Mouse (Mus musculus) CH12.LX (cell line): ENCODE results near the gene Rpl3. TPM values are rescaled to one million over a fixed set of nuclear protein-coding genes. Genes with fewer than 3 reads are reported as not detected.

ENCODE experiments used
- DNase-seq: peaks from one replicate; pipeline ENCODE4 v3.0.0-alpha.2; 2013; ENCODE audit errors: extremely low read depth
- H3K27ac ChIP-seq: 2 replicates; pipeline ENCODE4 v1.5.1; 2012; ENCODE audit warnings: low read depth, mild to moderate bottlenecking, control low read depth, moderate library complexity; ENCODE audit not compliant: insufficient read depth
- H3K27me3 ChIP-seq: replicated peaks from 2 replicates; pipeline ENCODE3; 2012; ENCODE audit warnings: inconsistent platforms
- H3K36me3 ChIP-seq, 2 experiments: replicated peaks in 1 of 2; 2 replicates each; pipeline versions ENCODE3 to v1.6.1; 2012; ENCODE audit warnings: inconsistent platforms in 1 of 2, low read length in 1 of 2, mild to moderate bottlenecking in 1 of 2, mixed read lengths in 1 of 2, moderate library complexity in 1 of 2; ENCODE audit not compliant: control insufficient read depth in 1 of 2, insufficient read depth in 1 of 2
- H3K4me1 ChIP-seq, 2 experiments: 2 replicates each; pipeline ENCODE4 v1.6.1; 2012; ENCODE audit warnings: inconsistent platforms in 1 of 2, moderate library complexity in 1 of 2; ENCODE audit not compliant: insufficient read depth in 2 of 2, control insufficient read depth in 1 of 2
- H3K4me2 ChIP-seq: 2 replicates; pipeline ENCODE4 v1.6.1; 2012; ENCODE audit warnings: low read depth, mild to moderate bottlenecking, control low read depth; ENCODE audit not compliant: poor library complexity, insufficient read depth, severe bottlenecking
- H3K4me3 ChIP-seq, 3 experiments: fragments of 150-350 bp in 1 of 3; sonication (generic) in 1 of 3; replicated peaks in 1 of 3; 2 replicates each; pipeline versions ENCODE3 to v1.5.1; 2011 to 2012; ENCODE audit warnings: low read depth in 2 of 3, low read length in 2 of 3, mild to moderate bottlenecking in 2 of 3, moderate library complexity in 2 of 3, control low read depth in 1 of 3, improper control_type of control experiment in 1 of 3, inconsistent platforms in 1 of 3, mixed read lengths in 1 of 3; ENCODE audit not compliant: poor library complexity in 1 of 3
- H3K79me2 ChIP-seq: replicated peaks from 2 replicates; pipeline ENCODE4 v1.6.1; 2012; ENCODE audit warnings: mild to moderate bottlenecking, moderate library complexity; ENCODE audit not compliant: control insufficient read depth, poor library complexity, insufficient read depth, severe bottlenecking; ENCODE audit errors: extremely low read depth
- H3K9ac ChIP-seq: 2 replicates; pipeline ENCODE4 v1.6.1; 2012; ENCODE audit warnings: low read depth, mild to moderate bottlenecking, control low read depth, moderate library complexity; ENCODE audit not compliant: insufficient read depth
- H3K9me3 ChIP-seq: replicated peaks from 2 replicates; pipeline ENCODE3; 2012; ENCODE audit warnings: low read length, inconsistent platforms, mixed read lengths
- BHLHE40 ChIP-seq: IDR thresholded peaks from 2 replicates; pipeline ENCODE4 v1.6.1; 2011; ENCODE audit warnings: mild to moderate bottlenecking, low read depth, low read length, improper control_type of control experiment
- CHD1 ChIP-seq: IDR thresholded peaks from 2 replicates; pipeline ENCODE4 v1.6.1; 2012; ENCODE audit warnings: low read depth, low read length, improper control_type of control experiment, inconsistent platforms
- CHD2 ChIP-seq: IDR thresholded peaks from 2 replicates; pipeline ENCODE4 v1.6.1; 2011; ENCODE audit warnings: low read length, improper control_type of control experiment
- EP300 ChIP-seq: IDR thresholded peaks from 2 replicates; pipeline ENCODE4 v1.6.1; 2011; ENCODE audit warnings: low read length, improper control_type of control experiment
- ETS1 ChIP-seq: conservative IDR thresholded peaks from 2 replicates; pipeline ENCODE4 v1.6.1; 2012; ENCODE audit warnings: low read depth, mild to moderate bottlenecking, inconsistent platforms, low read length, improper control_type of control experiment, moderate library complexity
- IRF4 ChIP-seq: IDR thresholded peaks from 2 replicates; pipeline ENCODE4 v1.6.1; 2014; ENCODE audit warnings: low read depth, mild to moderate bottlenecking, inconsistent platforms, low read length, improper control_type of control experiment
- JUN ChIP-seq: IDR thresholded peaks from 2 replicates; pipeline ENCODE4 v1.6.1; 2011; ENCODE audit warnings: low read depth, mild to moderate bottlenecking, low read length, improper control_type of control experiment, moderate library complexity; ENCODE audit not compliant: insufficient read depth
- MAX ChIP-seq: IDR thresholded peaks from 2 replicates; pipeline ENCODE4 v1.6.1; 2011; ENCODE audit warnings: low read length, improper control_type of control experiment
- MEF2A ChIP-seq: IDR thresholded peaks from 2 replicates; pipeline ENCODE4 v1.6.1; 2014; ENCODE audit warnings: low read depth, mild to moderate bottlenecking, inconsistent platforms, low read length, improper control_type of control experiment, borderline replicate concordance
- MXI1 ChIP-seq: IDR thresholded peaks from 2 replicates; pipeline ENCODE4 v1.6.1; 2011; ENCODE audit warnings: mild to moderate bottlenecking, low read depth, low read length, improper control_type of control experiment
- POLR2A ChIP-seq: IDR thresholded peaks from 2 replicates; pipeline ENCODE4 v1.6.1; 2011; ENCODE audit warnings: low read depth, mild to moderate bottlenecking, improper control_type of control experiment, low read length
- POLR2AphosphoS2 ChIP-seq: IDR thresholded peaks from 2 replicates; pipeline ENCODE4 v1.6.1; 2011; ENCODE audit warnings: low read depth, low read length, improper control_type of control experiment
- RCOR1 ChIP-seq: conservative IDR thresholded peaks from 2 replicates; pipeline ENCODE4 v1.6.1; 2012; ENCODE audit warnings: low read depth, mild to moderate bottlenecking, inconsistent platforms, low read length, improper control_type of control experiment
- dilution Hi-C: fragments of 300-500 bp; cut with MboI; formaldehyde crosslinking; loops from 2 replicates; pipeline ENCODE4 v1.14.3; 2020; ENCODE audit warnings: low sequenced_read_pairs; ENCODE audit not compliant: extremely low pct_unique_long_range_greater_than_20kb, extremely low pct_ligation_motif_present
- in situ Hi-C: fragments of 300-500 bp; cut with MboI; formaldehyde crosslinking; loops from 3 replicates; pipeline ENCODE4 v1.14.3; 2019; ENCODE audit warnings: low sequenced_read_pairs, low pct_ligation_motif_present, low pct_unique_long_range_greater_than_20kb, mixed read lengths
- polyA plus RNA-seq: library from polyadenylated mRNA; unstranded; fragments of >175 nt; gene quantifications from 2 replicates; pipeline ENCODE4 v1.2.1, GENCODE M21; 2012; ENCODE audit warnings: low read depth; ENCODE audit not compliant: insufficient read length
- total RNA-seq, 2 experiments: library from RNA; depleted of rRNA; stranded (reverse); fragments of 300-350 nt in 1 of 2; fragments of >200 nt in 1 of 2; gene quantifications; 2 replicates each; pipeline ENCODE4 v1.2.3; 2012 to 2014

The Rpl3 gene
- total and polyA plus RNA-seq, 3 experiments, result 2,198 to 3,819 (median 2,592) TPM

DNA sequence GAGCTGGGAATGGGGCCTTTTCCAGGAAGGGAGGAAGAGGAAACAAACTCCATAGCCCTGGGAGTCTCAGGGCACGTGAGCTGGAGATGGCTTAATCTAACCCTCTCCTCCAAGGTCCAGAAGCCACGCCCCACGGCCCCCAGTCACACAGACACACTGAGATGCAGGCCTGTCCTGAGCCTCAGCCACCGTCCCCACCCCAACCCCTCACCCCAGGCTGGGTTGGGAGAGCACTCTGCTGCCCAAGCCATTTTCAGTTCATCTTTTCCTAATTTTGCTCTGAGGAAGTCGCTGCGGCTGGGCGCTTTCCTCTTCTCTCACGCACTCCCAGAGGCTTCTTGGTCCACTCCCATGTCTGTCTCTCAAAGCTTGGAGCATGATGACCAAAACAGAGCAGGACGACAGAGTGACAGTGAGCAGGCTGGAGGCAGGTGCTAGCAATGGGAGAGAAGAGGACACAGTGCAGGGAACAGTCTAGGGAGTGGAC, 19.7 kb downstream of the Rpl3 start:
- no peaks in the 10 kb centered on the region for H3K79me2 ChIP-seq
- DNase-seq, result no peak
- peaks cover 3% of the 10 kb centered on the region for H3K27me3 ChIP-seq
- peaks cover 4 to 7% of the 10 kb centered on the region in 2 experiments for H3K36me3 ChIP-seq
- dilution Hi-C loops (no loop called here), in situ Hi-C loops (no loop called here)
- peak overlapping the region; percentile 0 for H3K4me2 ChIP-seq
- no peak overlapping the region for H3K9ac ChIP-seq
- H3K27ac ChIP-seq, result no peak overlapping the region; the same call in 1 of the 2 replicates
- H3K4me3 ChIP-seq, result peak overlapping the region in 1 of 3 experiments; percentile 10
- no peaks in the 10 kb centered on the region for H3K9me3 ChIP-seq
- peaks cover 18 to 56% of the 10 kb centered on the region in 2 experiments for H3K4me1 ChIP-seq
- TF ChIP-seq MAX (no peak), POLR2A (no peak), MEF2A (peak; percentile 51; the same call in 1 of the 2 replicates), EP300 (peak; percentile 37; the same call in 1 of the 2 replicates), CHD2 (no peak), IRF4 (peak; percentile 50), ETS1 (no peak; the same call in 1 of the 2 replicates), BHLHE40 (peak; percentile 82)
- TF ChIP-seq, all 38 proteins: peak for 4

DNA sequence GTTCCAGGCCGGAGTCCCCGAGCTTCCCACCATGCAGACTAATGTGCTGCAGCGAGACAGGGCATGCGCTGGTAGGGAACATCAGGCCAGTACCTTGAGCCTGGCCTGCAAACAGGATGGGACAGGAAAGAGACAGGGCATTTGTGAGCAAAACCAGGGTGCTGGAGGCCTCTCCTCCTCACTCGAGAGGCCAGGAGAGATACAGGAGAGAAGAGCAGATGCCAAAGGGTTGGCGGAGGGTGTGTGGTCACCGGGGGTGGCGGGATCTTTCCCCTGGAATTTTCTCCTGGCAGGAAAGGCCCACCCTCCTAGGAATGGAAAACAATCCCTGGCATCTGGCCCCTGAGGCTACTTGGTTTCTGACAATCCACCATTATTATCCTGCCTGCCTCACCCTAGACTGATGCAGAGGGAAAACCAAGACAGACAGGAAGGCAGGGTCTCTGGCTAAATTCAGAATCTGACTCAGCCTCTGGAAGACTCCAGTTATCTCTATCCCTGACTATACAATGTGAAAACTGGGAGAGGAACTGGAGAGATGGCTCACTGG, 21.5 kb downstream of the Rpl3 start:
- Histone ChIP-seq H3K9me3 (no peaks in the 10 kb centered on the region), H3K4me2 (no peak overlapping the region), H3K79me2 (no peaks in the 10 kb centered on the region), H3K4me3 (no peak overlapping the region), H3K9ac (no peak overlapping the region), H3K36me3 (no peaks in the 10 kb centered on the region), H3K4me1 (peaks cover 18 to 41% of the 10 kb centered on the region in 2 experiments), H3K27me3 (peaks cover 3% of the 10 kb centered on the region), H3K27ac (no peak overlapping the region)
- dilution Hi-C loops, result no loop called here
- no peak for DNase-seq
- in situ Hi-C loops, result no loop called here
- TF ChIP-seq IRF4, result no peak
- no peak for TF ChIP-seq ETS1
- no peak for TF ChIP-seq MXI1
- no peak for TF ChIP-seq MEF2A
- TF ChIP-seq EP300, result no peak
- TF ChIP-seq JUN, result no peak
- no peak for TF ChIP-seq CHD1
- no peak for TF ChIP-seq RCOR1

DNA sequence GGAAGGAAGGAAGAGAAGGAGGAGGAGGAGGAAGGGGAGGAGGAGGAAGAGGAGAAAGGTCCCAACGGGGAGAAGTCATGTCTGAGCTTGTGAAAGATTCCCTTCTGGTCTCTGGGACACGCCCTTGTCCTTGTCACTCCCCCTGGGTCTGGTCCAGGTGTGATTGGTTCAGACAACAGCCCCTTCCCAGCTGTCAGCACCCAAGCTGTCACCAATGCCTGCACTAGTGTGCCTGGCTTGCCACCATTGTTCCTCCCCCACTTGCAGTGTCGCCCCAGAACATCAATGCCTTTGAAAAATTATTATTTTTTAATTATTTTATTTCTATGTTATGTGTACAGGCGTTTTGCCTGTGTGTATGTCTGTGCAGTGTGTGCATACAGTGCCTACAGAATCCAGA, 22.5 kb downstream of the Rpl3 start:
- Histone ChIP-seq H3K4me2 (no peak overlapping the region), H3K4me3 (no peak overlapping the region), H3K9me3 (no peaks in the 10 kb centered on the region), H3K27ac (no peak overlapping the region), H3K36me3 (no peaks in the 10 kb centered on the region), H3K27me3 (peaks cover 3% of the 10 kb centered on the region), H3K9ac (no peak overlapping the region), H3K79me2 (no peaks in the 10 kb centered on the region), H3K4me1 (peaks cover 18 to 41% of the 10 kb centered on the region in 2 experiments)
- dilution Hi-C loops (no loop called here), in situ Hi-C loops (no loop called here)
- TF ChIP-seq BHLHE40, result no peak
- no peak for TF ChIP-seq POLR2AphosphoS2
- no peak for DNase-seq
